Mouse (Mus musculus): ENCODE measurements around the gene Sort1. TPM values are rescaled to one million over a fixed set of nuclear protein-coding genes. Genes with fewer than 3 reads are reported as not detected.

The Sort1 gene
- total and polyA plus RNA-seq, 2 experiments from 2014 or later: 12.7 to 80.3 TPM

- Histone ChIP-seq H3K4me3 (ENCODE audit: low read depth, low read length) (no peak overlapping the region), H3K9ac (replicated peaks; ENCODE audit: low read length, poor library complexity, severe bottlenecking) (no peak overlapping the region), H3K4me1 (ENCODE audit: insufficient read depth, low read length) (0 out of 2 replicates have a peak, but pooled peaks cover 2% of the 10 kb centered on the region), H3K9me3 (ENCODE audit: low read length) (no peaks in the 10 kb centered on the region), H3K36me3 (ENCODE audit: insufficient read depth, low read length) (peaks cover 7% of the 10 kb centered on the region; the same call in 1 of the 2 replicates), H3K4me2 (ENCODE audit: low read depth, low read length, poor library complexity, severe bottlenecking) (no peak overlapping the region), H3K27ac (ENCODE audit: low read depth, low read length) (peak overlapping the region; percentile 44), H3K27me3 (ENCODE audit: insufficient read depth, low read length) (no peaks in the 10 kb centered on the region)
- no peak for TF ChIP-seq CTCF (IDR thresholded peaks at IDR 0.05)
- WGBS: 66% methylated on average over 3 of the region's 3 CpGs
- ATAC-seq (ENCODE audit: low FRiP score) (no peak), DNase-seq (ENCODE audit: low spot score) (no peak)
Measured at GRCm38 (mm10) chr3:108363626-108364025, 79.7 kb downstream of the Sort1 start.

DNA sequence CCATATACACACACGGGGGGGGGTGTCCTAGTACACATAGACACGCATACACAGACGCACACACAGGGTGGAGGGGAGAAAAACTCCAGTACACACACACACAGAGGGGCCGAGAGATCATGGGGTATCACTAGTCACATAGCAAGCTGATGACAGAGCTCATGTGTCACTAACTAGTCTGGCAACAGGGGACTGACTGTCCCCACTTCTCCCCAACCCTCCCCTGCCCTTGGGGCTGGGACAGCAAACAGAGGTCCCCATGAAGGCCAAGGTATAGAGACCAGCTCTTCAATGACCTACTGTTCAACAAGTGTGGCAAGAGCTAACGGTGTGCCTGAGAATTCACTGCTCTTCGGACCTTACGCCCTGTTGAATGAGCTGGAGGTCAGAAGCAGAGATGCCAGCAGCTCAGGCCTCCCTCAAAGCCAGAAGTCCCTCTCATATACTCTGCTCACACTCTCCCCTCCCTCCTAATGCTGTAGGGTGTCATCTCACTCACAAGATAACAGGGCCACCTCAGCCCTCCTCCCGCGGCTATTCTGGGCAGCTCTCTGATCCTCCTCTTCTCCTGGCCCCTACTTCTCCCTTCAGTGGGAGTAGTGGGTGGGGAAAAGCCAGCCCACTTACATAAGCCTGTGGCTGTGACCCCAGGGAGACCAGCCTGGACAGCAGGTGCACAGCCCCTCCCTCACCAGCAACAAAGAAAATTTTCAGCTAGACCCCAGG is 80.6 kb downstream of the Sort1 start, which contains the start of gene Mybphl:
Gene Mybphl (plus strand): TSS at position 642 of the 726 bp plus-strand sequence.
- Histone ChIP-seq H3K9me3 (ENCODE audit: low read length) (no peaks in the 10 kb centered on the region), H3K27ac (ENCODE audit: low read depth, low read length) (peak within 1 kb of the TSS; percentile 44), H3K4me1 (ENCODE audit: insufficient read depth, low read length) (0 out of 2 replicates have a peak, but pooled peaks cover 2% of the 10 kb centered on the region), H3K9ac (replicated peaks; ENCODE audit: low read length, poor library complexity, severe bottlenecking) (no peak within 1 kb of the TSS), H3K36me3 (ENCODE audit: insufficient read depth, low read length) (peaks cover under 1% of the 10 kb centered on the region; the same call in 1 of the 2 replicates), H3K4me3 (ENCODE audit: low read depth, low read length) (no peak within 1 kb of the TSS), H3K4me2 (ENCODE audit: low read depth, low read length, poor library complexity, severe bottlenecking) (no peak within 1 kb of the TSS), H3K27me3 (ENCODE audit: insufficient read depth, low read length) (no peaks in the 10 kb centered on the region)
- TF ChIP-seq CTCF (IDR thresholded peaks at IDR 0.05): no peak
- WGBS: 82% methylated on average over 9 of the region's 9 CpGs
- ATAC-seq (ENCODE audit: low FRiP score): no peak
- DNase-seq (ENCODE audit: low spot score): no peak

- ATAC-seq (ENCODE audit: low FRiP score) (peak; percentile 52; the same call in 1 of the 2 replicates), DNase-seq (ENCODE audit: low spot score) (peak; percentile 56)
- H3K4me3 ChIP-seq (ENCODE audit: low read depth, low read length): no peak overlapping the region
- 60% methylated on average over 9 of the region's 9 CpGs for whole genome bisulfite sequencing
- H3K9me3 ChIP-seq (ENCODE audit: low read length): no peaks in the 10 kb centered on the region
- H3K4me2 ChIP-seq (ENCODE audit: low read depth, low read length, poor library complexity, severe bottlenecking): no peak overlapping the region
- TF ChIP-seq CTCF (IDR thresholded peaks at IDR 0.05): no peak
- no peaks in the 10 kb centered on the region for H3K36me3 ChIP-seq (ENCODE audit: insufficient read depth, low read length)
- no peak overlapping the region for H3K27ac ChIP-seq (ENCODE audit: low read depth, low read length)
- H3K9ac ChIP-seq (replicated peaks; ENCODE audit: low read length, poor library complexity, severe bottlenecking): no peak overlapping the region
- no peaks in the 10 kb centered on the region for H3K4me1 ChIP-seq (ENCODE audit: insufficient read depth, low read length)
- H3K27me3 ChIP-seq (ENCODE audit: insufficient read depth, low read length): no peaks in the 10 kb centered on the region
Measured at GRCm38 (mm10) chr3:108367173-108367572, 83.3 kb downstream of the Sort1 start.

- Histone ChIP-seq H3K4me1 (ENCODE audit: insufficient read depth, low read length) (no peaks in the 10 kb centered on the region), H3K4me3 (ENCODE audit: low read depth, low read length) (no peak overlapping the region), H3K4me2 (ENCODE audit: low read depth, low read length, poor library complexity, severe bottlenecking) (no peak overlapping the region), H3K36me3 (ENCODE audit: insufficient read depth, low read length) (no peaks in the 10 kb centered on the region), H3K9ac (replicated peaks; ENCODE audit: low read length, poor library complexity, severe bottlenecking) (no peak overlapping the region), H3K9me3 (ENCODE audit: low read length) (no peaks in the 10 kb centered on the region), H3K27ac (ENCODE audit: low read depth, low read length) (no peak overlapping the region), H3K27me3 (ENCODE audit: insufficient read depth, low read length) (no peaks in the 10 kb centered on the region)
- ATAC-seq (ENCODE audit: low FRiP score): no peak
- DNase-seq (ENCODE audit: low spot score): no peak
- TF ChIP-seq CTCF (IDR thresholded peaks at IDR 0.05): no peak
- 79% methylated on average over 3 of the region's 3 CpGs for WGBS
Measured at GRCm38 (mm10) chr3:108367828-108368227, 83.9 kb downstream of the Sort1 start.

GRCm38 (mm10) chr3:108368721-108369120 is 84.8 kb downstream of the Sort1 start:
- Histone ChIP-seq H3K4me2 (ENCODE audit: low read depth, low read length, poor library complexity, severe bottlenecking) (no peak overlapping the region), H3K4me3 (ENCODE audit: low read depth, low read length) (no peak overlapping the region), H3K9ac (replicated peaks; ENCODE audit: low read length, poor library complexity, severe bottlenecking) (no peak overlapping the region), H3K36me3 (ENCODE audit: insufficient read depth, low read length) (no peaks in the 10 kb centered on the region), H3K27ac (ENCODE audit: low read depth, low read length) (no peak overlapping the region), H3K4me1 (ENCODE audit: insufficient read depth, low read length) (no peaks in the 10 kb centered on the region), H3K27me3 (ENCODE audit: insufficient read depth, low read length) (no peaks in the 10 kb centered on the region), H3K9me3 (ENCODE audit: low read length) (no peaks in the 10 kb centered on the region)
- 79% methylated on average over 5 of the region's 5 CpGs for WGBS
- ATAC-seq (ENCODE audit: low FRiP score) (no peak), DNase-seq (ENCODE audit: low spot score) (no peak)
- no peak for TF ChIP-seq CTCF (IDR thresholded peaks at IDR 0.05)

DNA sequence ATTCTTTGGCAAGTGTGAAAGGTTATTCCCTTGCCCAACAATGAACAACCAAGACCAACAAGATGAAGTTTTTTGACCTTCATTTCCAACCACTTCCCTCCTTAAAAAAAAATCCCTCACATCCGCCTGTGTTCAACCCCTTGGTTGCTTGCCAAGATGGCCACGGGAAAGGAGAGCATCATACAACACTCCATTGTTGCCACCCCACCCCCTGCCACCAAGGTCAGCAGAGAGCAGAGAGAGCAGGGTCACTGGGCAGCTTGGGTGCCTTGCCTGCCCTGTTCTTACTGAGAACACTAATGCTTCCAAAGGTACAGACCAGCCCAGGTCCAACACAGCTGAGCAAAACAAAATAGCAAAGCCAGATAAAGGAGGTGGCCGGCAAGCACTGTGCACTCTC is 88.4 kb downstream of the Sort1 start:
- Histone ChIP-seq H3K9ac (replicated peaks; ENCODE audit: low read length, poor library complexity, severe bottlenecking) (no peak overlapping the region), H3K4me1 (ENCODE audit: insufficient read depth, low read length) (no peaks in the 10 kb centered on the region), H3K9me3 (ENCODE audit: low read length) (no peaks in the 10 kb centered on the region), H3K4me2 (ENCODE audit: low read depth, low read length, poor library complexity, severe bottlenecking) (no peak overlapping the region), H3K4me3 (ENCODE audit: low read depth, low read length) (no peak overlapping the region), H3K27me3 (ENCODE audit: insufficient read depth, low read length) (no peaks in the 10 kb centered on the region), H3K36me3 (ENCODE audit: insufficient read depth, low read length) (no peaks in the 10 kb centered on the region), H3K27ac (ENCODE audit: low read depth, low read length) (no peak overlapping the region)
- no peak for TF ChIP-seq CTCF (IDR thresholded peaks at IDR 0.05)
- DNase-seq (ENCODE audit: low spot score) (no peak), ATAC-seq (ENCODE audit: low FRiP score) (no peak)
- WGBS: 63% methylated on average over 3 of the region's 3 CpGs
